Mouse (Mus musculus) urinary bladder, postnatal 25 days (tissue): ENCODE data around the gene Itgb2l.

Source experiments
- DNase-seq: peaks from one replicate; pipeline ENCODE4 v3.0.0; 2022; ENCODE audit warnings: low spot score

Gene Itgb2l

DNA sequence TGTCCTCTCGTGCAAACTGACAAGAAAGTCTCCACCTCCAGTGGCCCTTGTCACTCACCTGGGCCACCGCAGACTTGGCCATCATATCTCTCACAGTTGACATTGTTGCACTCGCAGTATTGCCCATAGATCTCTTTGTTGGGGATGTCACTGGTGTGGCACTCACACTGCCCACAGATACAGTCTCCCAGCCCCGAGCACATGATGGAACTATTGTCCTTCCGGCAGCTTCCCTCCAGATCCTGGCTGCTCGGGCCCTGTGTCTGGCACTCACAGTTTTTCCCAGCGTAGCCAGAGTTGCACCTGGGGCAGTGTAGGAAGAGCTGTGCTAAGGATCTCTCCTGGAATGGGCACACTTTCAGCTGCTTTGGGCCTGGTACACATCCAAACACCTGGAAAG is 16.7 kb downstream of the Itgb2l start:
- DNase-seq = no peak

DNA sequence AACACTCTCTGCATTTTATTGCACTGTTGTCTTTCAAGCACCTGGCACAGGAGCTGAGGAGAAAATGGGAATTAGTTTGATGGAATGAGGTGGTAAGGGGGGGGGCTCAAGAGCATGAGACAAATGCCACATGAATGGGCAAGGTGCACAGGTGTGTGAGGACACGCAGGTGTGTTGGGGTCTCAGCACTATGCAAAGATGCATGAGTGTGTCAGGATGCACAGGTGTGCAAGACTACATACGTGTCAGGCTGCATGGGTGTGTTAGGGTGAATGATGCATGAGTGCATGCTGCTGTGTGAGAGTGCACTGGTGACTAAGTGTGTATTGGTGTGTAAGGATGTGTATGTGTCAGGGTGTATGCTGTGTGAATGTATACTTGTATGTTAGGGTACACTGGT is 18.4 kb downstream of the Itgb2l start:
- DNase-seq = no peak

DNA sequence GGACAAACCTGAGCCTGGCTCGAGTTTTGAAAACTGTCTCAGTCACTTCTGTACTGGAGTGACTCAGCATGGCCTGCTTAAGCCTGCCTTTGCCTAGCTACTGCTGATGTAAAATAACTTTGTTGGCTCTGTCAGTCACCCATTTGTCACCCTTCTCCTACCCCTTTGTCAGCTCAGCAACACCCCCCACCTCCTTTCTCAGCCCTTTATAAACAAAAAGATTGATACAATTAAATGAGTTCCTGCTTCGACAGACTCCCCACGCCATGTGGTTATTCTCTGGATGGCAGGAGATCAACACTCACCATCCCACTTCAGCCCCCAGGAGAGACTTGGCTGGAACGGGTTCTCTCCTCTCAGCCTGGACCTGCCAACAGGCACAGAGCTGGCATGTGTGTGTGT is 35.4 kb downstream of the Itgb2l start:
- DNase-seq = no peak

DNA sequence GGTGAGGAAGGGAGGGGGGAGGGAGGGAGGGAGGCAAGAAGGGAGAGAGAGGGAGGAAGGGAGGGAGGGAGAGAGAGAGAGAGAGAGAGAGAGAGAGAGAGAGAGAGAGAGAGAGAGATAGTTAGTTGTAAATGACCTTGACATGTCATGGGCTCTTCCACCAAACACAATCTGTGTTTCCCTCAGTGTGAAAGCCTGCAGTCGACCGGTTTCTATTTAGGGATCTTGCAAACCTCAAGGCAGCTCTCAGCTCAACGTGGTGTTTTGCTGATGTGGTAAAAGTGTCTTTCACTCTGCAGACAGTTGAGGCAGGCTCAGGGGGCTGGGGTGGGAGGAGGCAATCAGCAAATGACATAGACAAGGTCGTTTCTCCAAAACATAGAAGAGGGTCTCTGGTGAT is 37.1 kb downstream of the Itgb2l start:
- DNase-seq = no peak

DNA sequence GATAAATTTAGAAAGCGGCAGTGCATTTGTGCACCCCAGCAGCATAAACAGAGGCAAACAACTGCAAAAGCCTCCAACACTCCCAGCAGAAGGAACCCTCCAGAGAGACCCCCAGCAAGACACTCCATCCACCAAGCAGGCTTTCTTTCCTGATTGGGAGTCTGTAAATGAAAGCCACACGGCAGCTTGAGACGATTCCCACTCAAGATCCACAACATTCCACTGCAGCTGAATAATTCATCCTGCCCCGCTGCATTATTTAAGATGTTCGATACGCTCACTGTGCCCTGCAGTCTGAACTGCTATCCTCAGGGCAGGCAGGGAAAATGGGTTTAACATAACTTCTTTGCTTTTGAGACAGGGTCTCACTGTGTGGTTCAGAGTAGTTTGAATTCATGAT is 41.1 kb downstream of the Itgb2l start:
- DNase-seq = no peak

DNA sequence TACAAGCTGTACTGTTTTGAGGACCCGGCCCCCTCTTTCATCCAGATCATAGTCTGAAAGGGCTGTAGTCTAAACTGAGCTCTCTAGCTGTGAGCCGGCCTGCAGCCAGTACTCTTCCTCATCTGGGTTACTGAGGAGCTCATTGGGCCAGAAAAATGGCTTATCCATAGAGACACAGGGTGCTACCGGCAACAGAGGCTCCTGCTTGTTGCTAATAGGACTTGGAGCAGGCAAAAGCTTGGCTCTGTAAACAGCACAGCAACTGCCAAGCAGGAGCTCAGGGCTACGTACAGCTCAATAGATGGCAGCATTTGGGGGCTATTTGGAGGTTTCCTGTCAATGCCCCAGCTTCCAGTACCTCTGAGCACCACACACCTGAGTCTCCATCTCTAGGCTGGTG is 43.4 kb downstream of the Itgb2l start:
- no peak for DNase-seq

DNA sequence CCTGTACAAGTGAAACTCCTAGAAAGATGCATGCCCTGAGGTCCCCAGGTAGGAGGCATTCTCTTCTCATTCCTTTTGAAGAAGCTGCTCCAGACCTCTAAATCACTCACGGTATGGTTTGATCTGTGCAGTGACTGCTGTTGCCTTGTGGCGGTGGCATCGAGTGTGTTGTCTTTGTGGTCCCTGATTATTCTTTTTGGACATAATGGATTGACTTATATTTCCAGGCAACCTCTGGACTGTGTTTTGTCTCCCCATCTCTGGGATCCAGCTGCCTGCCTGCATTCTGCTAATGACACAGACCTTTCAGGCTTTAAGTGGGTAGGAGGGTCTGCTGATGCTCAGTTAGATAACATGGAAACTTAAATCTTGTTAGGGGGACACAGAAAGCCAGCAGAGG is 44.6 kb downstream of the Itgb2l start:
- DNase-seq = no peak

DNA sequence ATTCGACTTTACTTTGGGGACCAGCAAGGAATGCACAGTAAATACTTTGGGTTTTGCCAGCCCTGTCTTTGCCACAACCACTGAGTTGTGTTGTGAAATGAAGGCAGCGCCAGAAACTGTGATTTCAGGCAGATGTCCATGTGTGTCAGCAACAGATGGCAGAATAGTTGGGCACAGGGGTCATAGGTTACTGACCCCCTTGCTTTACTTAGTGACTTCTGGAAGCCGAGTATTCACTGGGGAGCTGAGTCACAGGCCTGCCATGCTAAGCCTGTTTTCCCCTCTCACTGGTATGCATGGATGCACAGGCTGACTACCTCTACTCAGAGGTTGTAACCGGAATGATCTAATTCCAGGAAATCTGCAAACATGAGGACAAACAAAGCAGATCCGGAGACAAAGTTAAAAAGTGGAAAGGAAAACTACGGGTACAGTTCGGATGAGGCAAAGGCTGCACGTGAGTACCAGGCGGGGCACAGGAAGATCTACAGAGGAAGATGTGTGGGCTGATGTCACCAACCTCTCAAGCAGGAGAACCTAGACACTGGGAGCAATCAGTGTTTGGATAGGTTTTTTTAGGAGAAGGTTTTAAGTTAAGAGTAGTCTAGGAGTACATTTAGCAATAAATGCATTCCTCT is 47.3 kb downstream of the Itgb2l start:
- no peak for DNase-seq

DNA sequence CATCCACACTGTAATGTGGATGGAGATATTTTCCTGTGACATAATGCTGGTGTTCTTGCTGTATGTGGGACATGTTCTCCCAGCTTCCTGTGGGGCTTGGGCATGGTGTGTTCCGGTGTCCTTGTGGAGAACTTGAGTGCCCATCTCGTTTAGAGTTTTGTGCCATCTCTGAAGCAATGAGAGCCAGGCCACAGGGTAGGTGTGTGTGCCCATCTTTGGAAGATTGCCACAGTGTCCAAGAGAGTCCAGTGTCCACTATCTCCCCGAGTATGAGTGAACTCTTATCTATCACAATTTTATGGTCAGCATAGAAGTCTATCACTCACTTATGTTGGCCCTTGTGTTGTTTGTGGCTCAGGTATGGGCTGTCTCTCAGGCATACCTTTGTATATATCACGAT is 47.9 kb downstream of the Itgb2l start:
- no peak for DNase-seq

DNA sequence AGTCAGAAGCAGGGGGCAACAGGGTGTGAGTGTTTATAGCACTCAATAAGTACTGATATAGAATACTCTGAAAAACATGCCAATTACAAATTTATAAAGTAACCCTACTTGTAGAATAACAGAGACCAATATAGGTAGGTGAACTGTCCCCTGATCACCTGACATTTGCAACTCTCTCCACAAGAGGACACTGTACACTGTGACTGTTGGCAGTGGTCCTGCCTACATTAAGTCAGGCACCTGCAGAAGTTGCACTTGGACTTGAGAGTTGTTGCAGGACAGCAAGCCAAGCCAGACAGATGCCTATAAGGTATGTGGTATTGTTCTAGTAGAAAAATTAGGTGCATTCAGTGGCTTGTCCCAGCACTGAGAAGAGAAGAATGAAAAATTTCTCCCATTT is 52.3 kb downstream of the Itgb2l start:
- DNase-seq = no peak

DNA sequence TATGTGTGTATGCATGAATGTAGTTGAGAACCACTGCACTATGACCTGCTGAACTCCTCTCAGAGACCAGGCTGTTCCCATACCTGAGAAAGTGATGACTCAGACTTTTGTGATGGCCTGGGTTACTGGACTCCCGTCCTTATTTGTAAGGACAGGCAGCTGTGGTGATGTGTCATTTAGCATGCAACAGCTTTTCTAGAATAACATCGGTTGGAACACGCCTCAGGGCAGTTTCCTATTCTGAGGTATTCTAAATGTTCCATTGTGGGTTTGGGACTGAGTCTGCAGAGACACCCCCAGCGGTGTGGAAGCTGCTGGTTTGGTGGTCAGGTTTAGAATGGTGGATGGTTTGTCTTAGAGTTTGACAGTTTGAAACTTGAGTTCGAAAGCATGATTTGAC is 54.9 kb downstream of the Itgb2l start:
- no peak for DNase-seq

DNA sequence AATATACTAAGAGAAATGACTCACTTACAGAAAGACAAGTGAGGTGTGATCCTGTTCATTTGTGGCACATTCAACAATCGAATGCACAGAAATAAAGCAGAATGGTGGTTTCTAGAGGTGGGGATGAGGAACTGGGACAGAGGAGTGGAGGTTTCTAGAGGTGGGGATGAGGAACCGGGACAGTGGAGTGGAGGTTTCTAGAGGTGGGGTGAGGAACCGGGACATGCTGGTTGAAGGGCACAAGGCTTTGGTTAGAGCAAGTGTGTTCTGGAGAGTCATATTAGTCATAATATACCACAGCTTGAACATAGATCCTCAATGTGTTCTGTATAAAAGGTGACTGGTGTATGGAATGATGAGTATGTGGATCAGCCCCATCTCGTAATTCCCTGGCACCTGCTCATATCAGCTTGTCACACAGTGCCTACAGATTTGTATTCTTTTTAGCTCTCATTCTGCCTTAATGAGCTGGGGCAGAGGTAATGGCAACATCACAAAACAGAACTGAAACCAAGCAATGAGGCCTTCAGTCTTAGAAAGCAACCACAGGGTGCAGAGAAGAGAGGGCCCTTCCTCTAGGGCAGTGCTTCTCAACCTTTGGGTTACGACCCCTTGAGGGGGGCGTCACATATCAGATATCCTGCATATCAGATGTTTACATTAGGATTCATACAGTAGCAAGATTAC is 55.6 kb downstream of the Itgb2l start:
- no peak for DNase-seq

DNA sequence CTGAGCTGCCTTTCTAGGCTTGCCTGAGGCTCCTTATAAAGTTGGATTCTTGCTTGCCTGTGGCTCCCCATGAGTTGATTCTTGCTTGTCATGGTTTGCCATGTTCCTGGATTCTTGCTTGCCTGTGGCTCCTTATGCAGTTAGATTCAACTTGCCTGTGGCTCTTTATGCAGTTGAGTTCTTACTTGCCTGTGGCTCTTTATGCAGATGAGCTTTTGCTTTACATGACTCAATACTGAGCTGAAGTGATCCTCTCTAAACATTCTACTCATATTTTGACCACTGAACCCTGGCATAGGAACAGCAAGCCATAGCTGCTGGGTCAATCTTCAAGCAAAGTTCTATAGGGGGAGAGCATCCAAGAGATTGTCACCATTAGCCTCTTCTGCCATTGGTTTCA is 58.7 kb downstream of the Itgb2l start:
- DNase-seq = no peak

DNA sequence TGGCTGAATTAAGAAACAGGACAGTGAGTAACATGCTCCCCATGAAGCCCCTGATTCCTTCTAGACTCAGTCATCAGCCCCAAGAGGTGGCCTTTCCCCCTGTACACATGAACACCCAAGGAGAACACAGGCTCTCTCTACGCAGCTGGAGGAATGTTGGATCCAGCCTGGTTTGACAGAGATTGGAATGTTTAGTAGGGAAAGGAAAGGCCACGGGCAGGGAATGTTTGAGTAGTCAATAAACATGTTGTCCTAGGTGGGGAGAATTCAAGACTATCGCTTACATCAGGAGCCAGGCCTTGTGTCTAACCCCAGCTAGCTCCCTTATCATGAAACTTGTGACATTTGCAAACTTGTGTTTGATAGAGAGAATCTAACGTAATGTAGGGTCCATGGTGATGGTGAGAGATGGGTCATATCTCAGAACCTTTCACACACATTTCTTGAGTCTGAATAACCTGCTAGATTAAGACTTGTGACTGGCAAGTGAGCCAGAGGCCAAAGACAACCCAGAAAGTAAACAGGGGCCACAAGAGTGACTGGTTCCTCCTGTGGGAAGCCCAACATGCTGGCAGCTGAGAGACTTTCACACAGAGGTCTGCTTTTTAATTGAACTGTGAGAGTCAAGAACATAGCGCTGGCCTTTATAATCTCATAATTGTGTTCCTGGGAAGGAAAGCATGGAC is 60.8 kb downstream of the Itgb2l start:
- DNase-seq = no peak

DNA sequence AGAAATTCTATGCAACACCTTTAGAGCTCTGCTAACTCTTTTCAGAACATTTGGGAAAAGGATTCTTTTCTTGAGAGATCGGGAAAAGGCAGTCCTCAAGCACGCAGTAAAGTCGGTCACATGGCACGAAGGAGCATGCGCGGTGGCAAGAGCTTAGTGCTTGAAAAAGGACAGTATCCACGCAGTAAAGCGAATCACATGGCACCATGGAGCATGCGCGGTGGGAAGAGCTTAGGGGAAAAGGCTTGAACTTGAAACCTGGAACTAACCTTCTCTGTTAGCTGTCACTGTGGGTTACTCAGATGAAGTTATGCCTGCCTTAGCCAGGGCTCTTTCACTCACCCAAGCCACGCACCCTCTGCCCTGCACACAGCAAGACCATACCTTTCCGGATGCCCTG is 62.0 kb downstream of the Itgb2l start:
- no peak for DNase-seq

DNA sequence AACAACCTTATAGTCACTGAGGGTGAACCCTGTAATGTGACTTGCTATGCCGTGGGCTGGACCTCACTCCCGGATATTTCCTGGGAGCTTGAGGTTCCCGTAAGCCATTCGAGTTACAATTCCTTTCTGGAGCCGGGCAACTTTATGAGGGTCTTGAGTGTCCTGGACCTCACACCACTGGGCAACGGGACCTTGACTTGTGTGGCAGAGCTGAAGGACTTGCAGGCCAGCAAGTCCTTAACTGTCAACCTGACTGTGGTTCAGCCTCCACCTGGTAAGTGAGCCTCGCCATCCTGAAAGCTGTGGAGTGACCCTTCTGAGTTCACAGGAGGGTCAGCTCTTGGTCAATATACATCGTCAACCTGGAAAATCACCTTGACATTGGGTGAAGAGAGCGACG is 65.3 kb downstream of the Itgb2l start:
- no peak for DNase-seq

DNA sequence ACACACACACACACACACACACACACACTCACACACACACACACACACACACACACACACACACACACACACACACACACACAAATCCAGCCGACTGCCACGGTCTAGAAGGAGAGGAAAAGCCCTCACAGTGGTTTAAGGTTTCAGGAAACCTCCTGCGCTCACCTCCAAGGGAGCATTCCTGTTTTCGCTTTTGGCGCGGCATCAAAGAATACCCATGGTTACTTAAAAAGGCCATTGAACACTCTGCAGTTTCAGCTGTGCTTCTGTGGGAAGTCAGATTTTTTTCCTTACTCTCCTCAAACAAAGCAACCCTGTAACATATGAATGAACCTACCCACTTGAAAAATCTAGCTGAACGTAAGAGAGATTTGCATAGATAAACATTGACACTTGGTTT is 67.1 kb downstream of the Itgb2l start:
- no peak for DNase-seq

DNA sequence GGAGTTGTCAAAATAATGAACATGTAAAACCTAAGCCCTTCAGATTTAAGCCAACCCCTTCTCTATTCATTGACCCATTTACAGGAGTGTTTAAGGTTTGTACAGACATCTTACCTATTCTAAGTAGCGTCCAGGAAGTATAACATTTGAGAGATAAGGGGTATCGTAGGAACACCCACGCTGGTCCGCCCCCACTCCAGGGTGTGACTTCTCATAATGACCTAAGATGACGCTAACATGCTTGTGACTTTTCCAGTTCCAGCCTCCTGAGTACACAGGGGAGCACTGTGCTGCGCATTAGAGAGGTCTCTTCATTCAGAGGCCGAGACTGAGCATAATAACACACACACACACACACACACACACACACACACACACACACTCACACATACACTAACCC is 67.9 kb downstream of the Itgb2l start:
- no peak for DNase-seq

DNA sequence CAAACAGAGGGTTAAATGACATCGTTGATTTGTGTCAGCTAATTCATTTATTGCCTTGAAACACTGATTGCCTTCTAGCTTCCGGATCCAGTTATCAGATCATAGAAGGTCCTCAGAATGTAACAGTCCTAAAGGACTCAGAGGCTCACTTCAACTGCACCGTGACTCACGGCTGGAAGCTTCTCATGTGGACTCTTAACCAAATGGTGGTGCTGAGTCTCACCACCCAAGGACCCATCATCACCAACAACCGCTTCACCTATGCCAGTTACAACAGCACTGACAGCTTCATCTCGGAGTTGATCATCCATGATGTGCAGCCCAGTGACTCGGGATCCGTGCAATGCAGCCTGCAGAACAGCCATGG is 70.7 kb downstream of the Itgb2l start:
- no peak for DNase-seq
